Mouse (Mus musculus) left cerebral cortex, adult 2 months (tissue): ENCODE results near the gene Rpl7a. TPM values are rescaled to one million over a fixed set of nuclear protein-coding genes. Genes with fewer than 3 reads are reported as not detected.

Experiments used
- DNase-seq, 2 experiments: peaks; one replicate each; pipeline ENCODE4 v3.0.0; 2021 to 2022; ENCODE audit warnings: low spot score in 2 of 2, mixed read lengths in 1 of 2; ENCODE audit errors: extremely low spot score in 1 of 2
- H3K27ac ChIP-seq: fragments of 200-600 bp; 2 replicates; pipeline ENCODE4 v1.8.1; 2022
- H3K4me3 ChIP-seq: fragments of 200-600 bp; 2 replicates; pipeline ENCODE4 v1.8.1; 2022
- CTCF ChIP-seq: fragments of 200-600 bp; IDR thresholded peaks from 2 replicates; pipeline ENCODE4 v1.8.1; 2022; ENCODE audit warnings: antibody characterized with exemption, mild to moderate bottlenecking, moderate library complexity
- intact Hi-C: fragments of 180-260 bp; cut with DNase I; formaldehyde crosslinking; loops from one replicate; pipeline ENCODE4 v1.15.1; 2025
- total RNA-seq, 2 experiments: library from RNA; stranded (reverse); gene quantifications; 2 replicates each; pipeline ENCODE4 v1.2.3; 2021

Rpl7a gene
- total RNA-seq, 2 experiments from 2014 or later = 208 to 232 TPM

GRCm38 (mm10) chr2:26915927-26916728, 5.6 kb downstream of the Rpl7a start, which contains the start of the genes Surf2 and Surf1:
Gene Surf2, plus strand, starts transcription at chr2:26916367.
Gene Surf1, minus strand, starts transcription at chr2:26916530.
- TF ChIP-seq CTCF = no peak
- intact Hi-C loops = loop anchor here (2.0 to 10.0 kb wide), 2 partner anchors 17 to 109 kb away; partner anchors contain the start of genes Slc2a6 and Surf4
- peak within 1 kb of the TSS; percentile 87 for H3K4me3 ChIP-seq
- DNase-seq = peak; percentile 82 to 83
- peak within 1 kb of the TSS; percentile 91 for H3K27ac ChIP-seq

DNA sequence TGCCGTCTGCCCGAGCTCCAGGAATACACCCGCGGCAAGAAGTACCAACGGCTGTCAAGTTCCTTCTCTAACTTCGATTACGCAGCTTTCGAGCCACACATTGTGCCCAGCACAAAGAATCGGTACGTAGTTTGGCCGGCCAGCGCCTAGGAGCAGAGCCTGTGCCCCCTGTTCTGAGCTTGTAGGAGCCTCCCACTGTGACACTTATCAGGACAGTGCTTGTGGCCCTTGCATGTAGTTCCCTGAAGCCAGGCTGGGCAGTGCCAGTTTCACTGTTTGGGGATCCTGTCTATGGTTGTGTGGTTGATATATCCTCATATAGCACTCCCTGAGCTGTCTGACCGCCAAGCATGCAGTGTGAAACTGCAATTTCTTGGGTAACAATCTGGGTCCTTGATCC, 6.2 kb downstream of the Rpl7a start:
- intact Hi-C loops = loop anchor here (2.0 to 10.0 kb wide), 2 partner anchors 16 to 108 kb away; partner anchors contain the start of genes Slc2a6 and Surf4
- TF ChIP-seq CTCF = no peak
- Histone ChIP-seq H3K27ac (peak overlapping the region; percentile 91), H3K4me3 (peak overlapping the region; percentile 87)
- DNase-seq = no peak

DNA sequence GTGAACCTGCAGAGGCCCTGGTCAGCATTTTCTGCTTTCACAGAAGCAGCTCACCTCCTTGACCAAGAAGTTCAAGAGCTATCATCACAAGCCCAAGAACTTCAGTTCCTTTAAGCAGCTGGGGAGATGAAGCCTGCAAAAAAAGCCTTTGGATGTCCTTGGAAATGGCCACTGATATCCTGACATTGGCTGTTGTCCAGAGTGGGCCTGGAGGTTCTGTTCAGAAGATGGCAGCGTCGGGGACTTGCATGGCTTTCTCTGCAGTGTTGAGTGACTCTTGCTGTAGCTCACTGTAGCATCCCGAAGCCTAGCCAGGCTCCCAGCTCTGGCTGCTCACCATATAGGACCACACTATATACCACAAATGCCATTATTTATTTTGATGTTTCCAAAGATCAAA, 9.1 kb downstream of the Rpl7a start:
- TF ChIP-seq CTCF = no peak
- Histone ChIP-seq H3K4me3 (no peak overlapping the region), H3K27ac (no peak overlapping the region)
- intact Hi-C loops = loop anchor here (10.0 kb wide), 1 partner anchor 105 kb away; the partner anchor contains the start of gene Slc2a6
- DNase-seq = no peak

GRCm38 (mm10) chr2:26920190-26920855, 9.8 kb downstream of the Rpl7a start:
- no peak overlapping the region for H3K27ac ChIP-seq
- H3K4me3 ChIP-seq = no peak overlapping the region
- TF ChIP-seq CTCF = no peak
- no peak for DNase-seq
- intact Hi-C loops = no loop called here

- DNase-seq = no peak
- Histone ChIP-seq H3K27ac (no peak overlapping the region), H3K4me3 (no peak overlapping the region)
- intact Hi-C loops = no loop called here
- TF ChIP-seq CTCF = no peak
Observed at GRCm38 (mm10) chr2:26921784-26922183, 11.2 kb downstream of the Rpl7a start.

- TF ChIP-seq CTCF = no peak
- intact Hi-C loops = no loop called here
- no peak overlapping the region for H3K27ac ChIP-seq
- DNase-seq = no peak
- H3K4me3 ChIP-seq = no peak overlapping the region
Observed at GRCm38 (mm10) chr2:26927745-26928476, 17.3 kb downstream of the Rpl7a start.

DNA sequence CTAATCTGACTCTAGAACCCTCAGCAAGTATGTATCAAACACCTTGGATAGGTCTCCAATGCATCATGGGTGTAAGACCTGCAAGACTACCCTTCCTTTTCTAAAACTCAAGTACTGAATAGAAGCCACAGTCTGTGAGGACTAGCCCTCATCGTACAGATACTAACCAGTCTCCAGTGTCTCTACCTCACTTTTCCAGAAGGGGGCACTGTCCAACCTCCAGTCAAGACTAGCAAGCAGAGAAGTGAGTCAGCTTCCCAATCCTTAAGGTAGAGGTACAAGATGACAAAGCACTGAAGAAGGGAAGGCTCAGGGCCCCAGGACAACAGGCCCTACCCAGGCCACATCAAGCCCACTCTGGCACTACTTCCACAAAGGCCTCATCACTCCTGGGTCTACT, 19.8 kb downstream of the Rpl7a start:
- peak; percentile 75 for TF ChIP-seq CTCF

DNA sequence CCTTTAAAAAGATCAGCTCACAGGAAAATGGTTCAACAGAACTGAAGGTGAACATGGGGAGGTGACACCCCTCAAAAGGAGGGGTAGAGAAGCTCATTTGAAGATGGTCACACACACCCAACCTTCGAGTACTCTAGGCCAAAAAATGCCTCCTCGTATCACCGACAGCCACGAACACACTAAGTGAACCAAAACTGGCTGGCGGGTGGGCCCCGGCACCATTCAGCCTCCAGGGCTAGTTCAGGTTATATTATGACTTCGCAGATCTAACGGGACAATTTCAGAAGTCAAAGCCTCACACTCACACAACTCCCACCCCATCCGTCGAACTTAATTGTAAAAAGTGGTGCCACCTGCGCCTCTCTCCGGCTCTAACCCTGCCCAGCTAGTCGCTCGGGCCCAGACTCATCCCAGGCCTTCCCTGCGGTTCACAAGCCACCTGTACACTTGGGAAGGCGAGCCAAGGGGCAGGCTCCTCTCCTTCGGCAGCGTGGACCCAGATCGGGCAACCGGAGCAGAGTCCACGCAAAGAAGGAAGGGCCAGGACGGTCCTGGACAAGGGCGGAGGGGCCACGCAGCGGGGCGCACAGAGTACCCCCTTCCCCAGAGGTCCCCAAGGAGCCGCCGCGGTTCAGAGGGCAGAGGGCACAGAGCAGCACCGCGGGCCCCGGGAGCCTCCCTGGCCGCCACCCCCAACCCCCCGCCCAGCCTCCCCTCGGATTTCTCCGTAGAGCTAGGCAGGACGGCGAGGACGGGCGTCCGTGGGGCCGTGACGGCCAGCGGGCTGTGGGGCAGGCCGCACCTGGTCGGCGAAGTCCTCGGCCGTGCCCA, 22.1 kb downstream of the Rpl7a start:
- intact Hi-C loops = loop anchor here (1.0 to 5.0 kb wide), 5 partner anchors 16 to 305 kb away; partner anchors contain the start of genes Med22, Rpl7a, Slc2a6 and Surf1
- no peak for TF ChIP-seq CTCF
- peak overlapping the region; percentile 91 for H3K27ac ChIP-seq
- DNase-seq = peak; percentile 21 to 23
- peak overlapping the region; percentile 96 for H3K4me3 ChIP-seq

More for the DNA sequence above, 19.8 kb downstream of the Rpl7a start:
- peak; percentile 59 to 62 for DNase-seq
- Histone ChIP-seq H3K27ac (no peak overlapping the region), H3K4me3 (no peak overlapping the region)
- intact Hi-C loops = loop anchor here (5.0 kb wide), 1 partner anchor 97 kb away; the partner anchor contains the start of gene Slc2a6

DNA sequence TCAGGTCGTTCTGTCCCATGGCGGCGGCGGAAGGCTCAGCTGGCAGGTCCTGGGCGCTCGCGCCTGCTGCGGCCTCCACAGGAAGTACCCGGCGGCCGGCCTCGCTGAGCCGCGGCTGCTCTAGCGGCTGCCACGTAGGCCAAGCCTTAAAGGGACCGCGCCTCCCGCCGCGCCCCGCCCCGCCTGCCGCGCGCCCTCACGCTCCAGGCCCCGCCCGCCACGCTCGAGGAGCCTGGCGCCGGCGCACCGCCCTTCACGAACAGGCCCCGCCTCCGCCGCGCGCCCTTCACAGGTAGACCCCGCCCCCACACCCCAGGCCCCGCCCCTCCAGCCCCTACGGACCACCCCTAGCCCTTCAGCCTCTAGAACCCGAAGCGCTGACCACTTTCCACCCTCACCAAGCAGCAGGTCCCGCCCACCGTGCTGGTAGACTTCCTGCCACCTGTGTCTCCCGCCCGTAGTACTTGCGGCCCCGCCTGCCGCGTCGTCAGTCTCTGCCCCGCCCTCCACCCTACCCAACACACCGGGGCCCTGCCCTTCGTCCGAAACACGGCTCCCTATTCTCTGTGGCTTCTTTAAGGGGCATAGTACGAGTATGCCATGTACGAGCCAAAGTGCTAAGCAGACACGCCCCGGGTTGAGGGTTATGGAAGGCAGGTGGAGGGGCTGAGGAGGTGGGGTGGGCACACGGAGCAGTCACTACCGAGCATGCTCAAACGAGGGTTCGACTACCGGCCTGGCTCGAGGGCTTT, 22.9 kb downstream of the Rpl7a start, which contains the start of the genes Surf4 and Stkld1:
Gene Surf4, minus strand, starts transcription at position 625 of the 752 bp plus-strand sequence.
Gene Stkld1, plus strand, starts transcription at position 744 of the 752 bp plus-strand sequence.
- peak; percentile 93 to 95 for DNase-seq
- no peak; the same call in 1 of the 2 replicates for TF ChIP-seq CTCF
- Histone ChIP-seq H3K4me3 (peak within 1 kb of the TSS; percentile 96), H3K27ac (peak within 1 kb of the TSS; percentile 91)
- intact Hi-C loops = loop anchor here (1.0 to 5.0 kb wide), 5 partner anchors 17 to 94 kb away; partner anchors contain the start of genes Med22, Rpl7a, Slc2a6 and Surf1

GRCm38 (mm10) chr2:26935286-26935685, 24.7 kb downstream of the Rpl7a start:
- no peak for DNase-seq
- intact Hi-C loops = loop anchor here (2.0 kb wide), 1 partner anchor 28 kb away; no protein-coding TSS in a partner anchor
- Histone ChIP-seq H3K27ac (no peak overlapping the region), H3K4me3 (no peak overlapping the region)
- no peak for TF ChIP-seq CTCF
